Mouse (Mus musculus) kidney, embryonic 16.5 days (tissue): ENCODE data around the gene Traf3. TPM values are rescaled to one million over a fixed set of nuclear protein-coding genes. Genes with fewer than 3 reads are reported as not detected.

Experiments
- ATAC-seq: fragments of 200-750 bp; cut with Nextera tagmentation; 2 replicates; pipeline ENCODE4 v1.8.0; 2017; ENCODE audit warnings: moderate TSS enrichment; ENCODE audit not compliant: low FRiP score, low TSS enrichment
- H3K27ac ChIP-seq: fragments of 300-500 bp; sonication (generic); 2 replicates; pipeline ENCODE4 v1.5.1; 2014; ENCODE audit warnings: low read length
- H3K27me3 ChIP-seq: fragments of 300-500 bp; sonication (generic); 2 replicates; pipeline ENCODE4 v1.6.1; 2014; ENCODE audit warnings: low read length, control low read depth, mixed read lengths; ENCODE audit not compliant: insufficient read depth
- H3K36me3 ChIP-seq: fragments of 300-500 bp; sonication (generic); 2 replicates; pipeline ENCODE4 v1.6.1; 2014; ENCODE audit warnings: low read length, control low read depth, mixed read lengths; ENCODE audit not compliant: insufficient read depth
- H3K4me1 ChIP-seq: fragments of 300-500 bp; sonication (generic); 2 replicates; pipeline ENCODE4 v1.6.1; 2014; ENCODE audit warnings: low read length, control low read depth, mixed read lengths; ENCODE audit not compliant: insufficient read depth
- H3K4me2 ChIP-seq: fragments of 300-500 bp; sonication (generic); replicated peaks from 2 replicates; pipeline ENCODE4 v1.6.1; 2014; ENCODE audit warnings: low read depth, low read length
- H3K4me3 ChIP-seq: fragments of 300-500 bp; sonication (generic); 2 replicates; pipeline ENCODE4 v1.5.1; 2014; ENCODE audit warnings: mild to moderate bottlenecking, low read length
- H3K9ac ChIP-seq: fragments of 300-500 bp; sonication (generic); replicated peaks from 2 replicates; pipeline ENCODE4 v1.6.1; 2014; ENCODE audit warnings: low read length
- H3K9me3 ChIP-seq: fragments of 300-500 bp; sonication (generic); 2 replicates; pipeline ENCODE4 v1.6.1; 2016; ENCODE audit warnings: low read length, control low read depth
- WGBS: fragments of 180-500 bp; shearing (Covaris S2); extraction: QIAGEN DNeasy Blood & Tissue Kit; methylation state at CpG from one replicate; pipeline ENCODE4 v1.1.7; 2014; 5-methylcytosine and 5-hydroxymethylcytosine counted together
- polyA plus RNA-seq: library from polyadenylated mRNA; unstranded; fragments of >200 nt; fragmentation: Nextera tagmentation; extraction: Ambion mirVana; gene quantifications from 2 replicates; pipeline ENCODE4 v1.2.1, GENCODE M21; 2015

The Traf3 gene
- polyA plus RNA-seq, 1 experiment from 2014 or later, result 8.9 TPM

DNA sequence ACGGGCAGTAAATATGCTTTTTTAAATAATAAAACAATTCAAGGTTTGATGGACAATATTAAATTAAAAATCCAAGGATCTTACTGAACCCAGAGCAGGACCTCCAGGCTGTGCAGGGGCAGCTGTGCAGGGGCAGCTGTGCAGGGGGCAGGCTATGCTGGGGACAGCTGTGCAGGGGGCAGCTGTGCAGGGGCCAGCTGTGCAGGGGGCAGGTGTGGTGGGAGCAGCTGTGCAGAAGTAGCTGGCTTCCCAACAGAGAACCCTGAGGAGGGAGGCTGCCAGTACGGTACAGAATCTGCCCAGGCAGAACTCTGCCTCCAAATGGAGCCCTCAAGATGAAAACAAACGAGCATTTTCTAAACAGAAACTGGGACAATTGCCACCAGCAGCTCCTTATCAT, 30.2 kb upstream of the Traf3 start:
- Histone ChIP-seq H3K27ac (no peak overlapping the region), H3K36me3 (no peaks in the 10 kb centered on the region), H3K4me2 (no peak overlapping the region), H3K9ac (no peak overlapping the region), H3K4me3 (no peak overlapping the region), H3K9me3 (no peaks in the 10 kb centered on the region), H3K4me1 (no peaks in the 10 kb centered on the region), H3K27me3 (no peaks in the 10 kb centered on the region)
- 69% methylated on average over 3 of the region's 3 CpGs for WGBS
- no peak for ATAC-seq

DNA sequence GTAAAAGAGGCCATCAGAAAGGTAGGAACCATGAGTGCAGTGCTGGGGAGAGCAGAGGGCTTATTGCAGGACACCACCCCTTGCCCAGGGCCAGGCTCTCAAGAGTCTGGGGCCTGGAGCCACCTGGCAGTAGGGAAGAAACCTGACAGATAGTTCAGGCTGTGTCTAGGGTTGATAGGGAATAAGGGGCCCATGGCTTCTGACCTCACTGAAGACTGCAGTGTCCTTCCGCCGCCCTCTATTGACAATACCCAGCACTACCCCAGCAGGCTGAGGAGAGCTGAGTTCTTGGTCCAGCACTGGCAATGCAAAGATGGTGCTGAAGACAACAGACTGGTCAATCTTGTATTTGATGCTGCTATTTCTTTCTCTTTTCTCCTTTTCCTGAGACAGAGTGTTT, 29.1 kb upstream of the Traf3 start:
- Histone ChIP-seq H3K9ac (no peak overlapping the region), H3K4me2 (no peak overlapping the region), H3K4me3 (no peak overlapping the region), H3K27ac (no peak overlapping the region), H3K36me3 (no peaks in the 10 kb centered on the region), H3K4me1 (no peaks in the 10 kb centered on the region), H3K27me3 (no peaks in the 10 kb centered on the region), H3K9me3 (no peaks in the 10 kb centered on the region; the same call in 1 of the 2 replicates)
- no peak for ATAC-seq
- 65% methylated on average over 2 of the region's 2 CpGs for WGBS

DNA sequence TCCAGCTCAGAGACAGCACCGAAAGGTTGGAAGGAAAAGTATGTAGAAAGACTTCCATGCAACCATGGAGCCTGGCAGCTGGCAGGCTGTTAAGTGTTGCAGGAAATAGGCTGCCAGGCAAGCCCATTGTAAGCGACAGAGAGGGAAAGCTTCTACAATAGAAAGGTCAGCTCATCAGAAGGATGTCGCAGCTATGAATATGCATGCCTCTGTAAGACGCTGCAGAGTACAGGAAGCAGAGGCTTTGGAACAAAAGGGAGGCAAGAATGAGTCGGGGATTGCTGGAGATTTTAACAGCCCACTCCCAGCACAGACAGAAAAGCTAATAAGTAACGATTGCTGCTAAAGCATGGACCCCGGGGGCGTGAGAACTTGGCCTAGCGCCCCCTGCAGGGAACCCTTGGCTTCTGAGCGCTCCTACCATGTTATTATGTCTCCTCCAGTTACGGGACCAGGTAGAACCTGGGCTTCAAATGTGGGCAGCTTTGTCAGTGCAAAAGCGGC, 23.1 kb upstream of the Traf3 start:
- Histone ChIP-seq H3K9ac (peak overlapping the region; percentile 36), H3K4me2 (peak overlapping the region; percentile 22), H3K36me3 (no peaks in the 10 kb centered on the region), H3K27ac (peak overlapping the region; percentile 53; the same call in 1 of the 2 replicates), H3K27me3 (no peaks in the 10 kb centered on the region), H3K4me1 (peaks cover 27% of the 10 kb centered on the region), H3K4me3 (no peak overlapping the region), H3K9me3 (no peaks in the 10 kb centered on the region; the same call in 1 of the 2 replicates)
- no peak for ATAC-seq
- WGBS, result 19% methylated on average over 12 of the region's 12 CpGs

DNA sequence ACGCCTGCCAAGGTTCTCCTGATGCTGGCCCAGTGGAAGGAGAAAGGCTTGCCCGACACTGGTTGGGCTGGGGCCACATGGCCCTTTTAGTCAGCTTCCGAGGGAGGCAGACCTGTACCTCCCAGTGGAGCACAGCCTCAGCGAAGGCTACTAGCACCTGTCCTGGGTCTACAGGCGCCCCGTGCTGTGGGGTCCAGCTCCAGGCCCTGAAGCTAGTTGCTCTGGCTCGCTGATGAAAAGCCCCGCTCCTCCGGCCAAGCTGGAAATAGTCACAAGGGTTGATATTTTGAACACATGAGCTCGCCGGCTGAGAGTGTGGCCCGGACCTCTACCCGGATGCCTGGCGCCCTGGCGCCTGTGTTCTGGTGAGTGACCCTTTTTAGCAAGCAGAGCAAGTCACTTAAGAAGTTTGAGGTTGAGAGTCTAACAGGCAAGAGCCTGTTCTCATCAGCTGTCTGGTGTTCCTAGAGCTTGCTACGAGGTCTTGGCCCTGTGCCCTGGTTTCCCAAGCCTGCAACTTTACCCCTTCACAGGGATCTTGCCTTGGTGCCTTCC, 22.6 kb upstream of the Traf3 start:
- Histone ChIP-seq H3K36me3 (no peaks in the 10 kb centered on the region), H3K9ac (peak overlapping the region; percentile 36), H3K4me3 (no peak overlapping the region), H3K4me1 (peaks cover 27% of the 10 kb centered on the region), H3K27ac (0 out of 2 replicates have a peak overlapping the region, but pooled peaks have one; percentile 53), H3K4me2 (peak overlapping the region; percentile 22), H3K27me3 (no peaks in the 10 kb centered on the region), H3K9me3 (no peaks in the 10 kb centered on the region; the same call in 1 of the 2 replicates)
- 0 out of 2 replicates have a peak, but pooled peaks have one; percentile 36 for ATAC-seq
- 60% methylated on average over 16 of the region's 16 CpGs for WGBS

DNA sequence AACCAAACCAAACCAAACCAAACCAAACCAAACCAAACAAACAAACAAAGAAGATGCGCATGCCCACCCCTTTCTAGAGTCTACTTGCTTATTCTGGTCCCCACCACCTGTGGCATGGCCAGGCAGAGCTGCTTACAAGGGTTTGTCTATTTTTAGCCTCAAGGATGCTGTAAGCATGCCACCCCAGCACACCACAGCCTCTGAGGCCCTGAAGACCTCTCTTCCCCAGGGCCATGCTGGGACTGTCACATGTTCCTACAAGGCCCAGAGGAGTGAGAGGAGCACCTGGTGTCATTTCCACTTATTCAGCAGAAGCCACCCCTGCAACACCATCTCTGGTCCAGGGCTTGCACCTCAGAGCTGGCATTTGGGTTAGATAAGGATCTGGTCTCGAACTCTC, 21.6 kb upstream of the Traf3 start:
- H3K9me3 ChIP-seq, result no peaks in the 10 kb centered on the region; the same call in 1 of the 2 replicates
- no peak overlapping the region for H3K27ac ChIP-seq
- WGBS, result 90% methylated on average over 2 of the region's 2 CpGs
- H3K4me1 ChIP-seq, result peaks cover 27% of the 10 kb centered on the region
- ATAC-seq, result no peak; the same call in 1 of the 2 replicates
- 0 out of 2 replicates have a peak, but pooled peaks cover 3% of the 10 kb centered on the region for H3K27me3 ChIP-seq
- no peak overlapping the region for H3K4me2 ChIP-seq
- H3K4me3 ChIP-seq, result no peak overlapping the region
- H3K9ac ChIP-seq, result no peak overlapping the region
- H3K36me3 ChIP-seq, result no peaks in the 10 kb centered on the region

DNA sequence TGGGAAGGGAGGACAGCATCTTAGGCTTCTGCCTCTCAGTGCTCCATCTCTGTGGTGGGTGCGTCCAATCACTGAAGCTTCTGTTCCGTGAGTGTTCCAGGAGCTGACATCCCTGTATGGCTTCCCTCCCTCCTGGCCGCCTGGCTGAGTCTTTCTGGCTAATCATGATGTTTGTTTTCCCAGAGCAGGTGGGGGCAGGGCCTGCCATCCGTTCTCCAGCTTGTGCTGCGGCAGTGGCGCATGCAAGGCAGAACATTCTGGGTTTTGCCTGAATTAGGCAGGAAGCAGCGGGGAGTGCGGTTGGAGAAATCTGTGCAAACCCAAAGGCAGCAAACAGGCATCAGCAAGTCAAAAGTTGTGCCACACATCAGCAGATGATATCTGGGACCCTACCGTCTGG, 20.9 kb upstream of the Traf3 start:
- peak; percentile 7; the same call in 1 of the 2 replicates for ATAC-seq
- peaks cover 33% of the 10 kb centered on the region for H3K4me1 ChIP-seq
- H3K4me3 ChIP-seq, result no peak overlapping the region
- 0 out of 2 replicates have a peak, but pooled peaks cover 3% of the 10 kb centered on the region for H3K27me3 ChIP-seq
- H3K27ac ChIP-seq, result no peak overlapping the region
- no peaks in the 10 kb centered on the region; the same call in 1 of the 2 replicates for H3K9me3 ChIP-seq
- no peak overlapping the region for H3K4me2 ChIP-seq
- 27% methylated on average over 9 of the region's 9 CpGs for WGBS
- H3K36me3 ChIP-seq, result no peaks in the 10 kb centered on the region
- no peak overlapping the region for H3K9ac ChIP-seq

DNA sequence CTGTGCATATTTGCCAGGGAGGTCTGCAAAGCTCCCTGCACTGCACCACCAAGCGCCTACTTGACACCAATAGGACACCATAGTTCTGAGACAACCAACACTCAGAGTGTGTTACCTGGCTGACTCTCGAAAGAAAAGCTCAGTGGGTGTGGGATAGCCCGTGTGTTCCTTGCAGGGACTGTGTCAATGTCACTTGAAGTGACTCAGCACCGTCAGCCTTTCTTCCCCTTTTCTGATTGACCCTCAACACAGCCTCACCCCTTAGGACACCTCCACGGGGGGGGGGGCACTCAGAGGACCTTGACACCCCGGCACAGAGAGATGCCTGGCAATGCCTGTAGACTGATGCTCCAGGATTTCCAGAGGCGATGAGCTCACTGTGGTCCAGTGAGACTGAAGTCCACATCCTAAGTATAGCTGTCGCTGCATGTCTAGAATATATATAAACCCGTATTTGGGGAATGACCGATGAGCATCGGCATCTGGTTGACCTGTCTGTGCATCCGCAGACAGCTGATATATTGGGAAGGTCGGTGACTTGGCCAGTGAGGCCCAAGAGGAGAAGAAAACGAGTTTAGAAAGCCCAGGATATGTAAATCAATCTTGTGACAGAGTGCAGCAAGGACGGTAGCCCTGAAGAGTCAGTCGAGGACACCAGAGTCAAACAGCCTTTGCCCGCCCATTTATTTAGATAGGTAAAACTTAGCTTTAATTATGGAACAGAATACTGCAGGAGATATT, 16.5 kb upstream of the Traf3 start:
- 0 out of 2 replicates have a peak overlapping the region, but pooled peaks have one; percentile 18 for H3K4me2 ChIP-seq
- H3K36me3 ChIP-seq, result no peaks in the 10 kb centered on the region
- no peak overlapping the region for H3K27ac ChIP-seq
- H3K9me3 ChIP-seq, result no peaks in the 10 kb centered on the region
- H3K4me1 ChIP-seq, result peaks cover 19% of the 10 kb centered on the region
- H3K4me3 ChIP-seq, result no peak overlapping the region
- 0 out of 2 replicates have a peak, but pooled peaks cover 3% of the 10 kb centered on the region for H3K27me3 ChIP-seq
- WGBS, result 56% methylated on average over 17 of the region's 17 CpGs
- ATAC-seq, result no peak
- 0 out of 2 replicates have a peak overlapping the region, but pooled peaks have one; percentile 16 for H3K9ac ChIP-seq

DNA sequence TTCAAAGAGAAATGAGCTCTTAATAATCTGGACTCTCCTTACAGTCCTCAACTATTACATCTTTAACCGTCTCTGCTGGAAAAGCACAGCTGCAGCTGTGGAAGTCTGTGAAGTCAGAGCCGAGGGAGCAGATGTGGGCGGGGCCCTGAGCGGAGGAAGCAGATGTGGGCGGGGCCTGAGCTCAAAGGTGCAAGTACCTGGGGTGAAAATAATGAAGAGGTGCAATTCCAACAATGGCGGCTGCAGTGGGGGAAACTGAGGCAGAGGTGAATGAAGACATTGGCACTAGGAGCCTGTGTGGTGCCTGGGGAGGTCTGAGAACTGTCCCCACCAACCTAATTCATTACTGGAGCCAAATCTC, 16.0 kb upstream of the Traf3 start:
- H3K27me3 ChIP-seq, result 0 out of 2 replicates have a peak, but pooled peaks cover 3% of the 10 kb centered on the region
- 5% methylated on average over 6 of the region's 6 CpGs for WGBS
- 0 out of 2 replicates have a peak overlapping the region, but pooled peaks have one; percentile 18 for H3K4me2 ChIP-seq
- no peak for ATAC-seq
- H3K36me3 ChIP-seq, result no peaks in the 10 kb centered on the region
- no peak overlapping the region for H3K4me3 ChIP-seq
- H3K9ac ChIP-seq, result no peak overlapping the region
- H3K9me3 ChIP-seq, result no peaks in the 10 kb centered on the region
- H3K4me1 ChIP-seq, result peaks cover 13% of the 10 kb centered on the region
- H3K27ac ChIP-seq, result no peak overlapping the region

DNA sequence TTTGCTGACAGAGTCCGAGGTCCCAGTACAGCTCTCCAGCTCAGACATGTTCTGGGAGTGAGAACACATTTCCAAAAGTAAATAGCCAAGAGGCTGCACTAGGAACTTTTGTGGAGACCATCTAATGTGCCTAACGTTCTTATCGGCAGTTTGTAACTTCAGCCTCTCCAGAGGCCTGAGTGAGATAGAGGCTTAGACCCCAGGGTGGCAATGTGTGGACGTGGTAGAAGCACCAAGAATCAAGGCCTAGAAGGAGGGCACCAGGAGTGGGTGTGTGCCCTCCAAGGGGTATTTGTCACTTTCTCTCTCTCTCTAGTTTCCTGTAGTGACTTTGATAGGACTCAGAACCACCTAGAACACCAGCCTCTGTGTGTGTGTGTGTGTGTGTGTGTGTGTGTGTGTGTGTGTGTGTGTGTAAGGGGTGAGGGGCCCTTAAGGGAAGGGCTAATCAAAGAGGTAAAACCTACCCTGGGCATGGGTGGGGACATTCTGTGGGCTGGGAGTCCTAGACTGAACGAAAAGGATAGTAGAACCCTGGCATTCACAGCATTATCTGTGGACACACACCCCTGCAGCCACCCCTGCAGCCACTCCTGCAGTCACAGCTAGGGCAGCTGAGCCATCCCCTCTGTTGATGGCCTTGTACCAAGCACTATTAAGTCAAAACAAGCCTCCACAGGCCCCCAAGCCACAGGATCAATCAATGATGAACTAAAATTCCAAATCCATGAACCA, 14.6 kb upstream of the Traf3 start:
- Histone ChIP-seq H3K27ac (no peak overlapping the region), H3K4me1 (peaks cover 8% of the 10 kb centered on the region; the same call in 1 of the 2 replicates), H3K9ac (no peak overlapping the region), H3K36me3 (no peaks in the 10 kb centered on the region), H3K4me2 (no peak overlapping the region), H3K4me3 (no peak overlapping the region), H3K9me3 (no peaks in the 10 kb centered on the region), H3K27me3 (0 out of 2 replicates have a peak, but pooled peaks cover 3% of the 10 kb centered on the region)
- 82% methylated on average over 5 of the region's 5 CpGs for WGBS
- ATAC-seq, result no peak
